In genomic region chr5:45198408-45198807, GRCm38 (mm10) we compare ENCODE assay signal across 30 mouse cellular contexts.
"Had no signal": no experiment of that assay in that cellular context is flagged by ENCODE, and none has a peak within 500 bp of the region (broad histone marks: within the 10 kb centered on the region; RNA-seq: fewer than 3 reads in every experiment).

No protein-coding gene starts in this region.

- H3K36me3 ChIP-seq: heart, embryonic 12.5 days; heart, embryonic 13.5 days; heart, embryonic 15.5 days; hindbrain, embryonic 10.5 days; hindbrain, embryonic 12.5 days; hindbrain, embryonic 13.5 days; hindbrain, embryonic 15.5 days; intestine, embryonic 15.5 days; kidney, embryonic 15.5 days had no signal

- H3K9ac ChIP-seq: heart, embryonic 12.5 days; heart, embryonic 13.5 days; heart, embryonic 15.5 days; hindbrain, embryonic 12.5 days; hindbrain, embryonic 13.5 days; hindbrain, embryonic 14.5 days; hindbrain, embryonic 15.5 days; intestine, embryonic 15.5 days; kidney, embryonic 15.5 days had no signal

- H3K27me3 ChIP-seq: heart, embryonic 12.5 days; heart, embryonic 13.5 days; heart, embryonic 15.5 days; hindbrain, embryonic 12.5 days; hindbrain, embryonic 13.5 days; hindbrain, embryonic 15.5 days; intestine, embryonic 15.5 days; kidney, embryonic 15.5 days had no signal

- H3K9me3 ChIP-seq: heart, embryonic 12.5 days; heart, embryonic 13.5 days; heart, embryonic 15.5 days; hindbrain, embryonic 10.5 days; hindbrain, embryonic 12.5 days; hindbrain, embryonic 13.5 days; hindbrain, embryonic 15.5 days; intestine, embryonic 15.5 days; kidney, embryonic 15.5 days had no signal

- H3K4me3 ChIP-seq: heart, embryonic 12.5 days; heart, embryonic 13.5 days; heart, embryonic 15.5 days; hindbrain, embryonic 10.5 days; hindbrain, embryonic 12.5 days; hindbrain, embryonic 13.5 days; hindbrain, embryonic 15.5 days; intestine, embryonic 15.5 days; kidney, embryonic 15.5 days; layer of hippocampus, adult 2 months; left cerebral cortex, adult 2 months had no signal

- H3K27ac ChIP-seq: heart, embryonic 13.5 days; heart, embryonic 15.5 days; hindbrain, embryonic 10.5 days; hindbrain, embryonic 12.5 days; hindbrain, embryonic 13.5 days; hindbrain, embryonic 14.5 days; hindbrain, embryonic 15.5 days; hindbrain, postnatal 0 days; intestine, embryonic 15.5 days; kidney, embryonic 15.5 days; kidney, postnatal 0 days; layer of hippocampus, adult 2 months; left cerebral cortex, adult 2 months had no signal

- DNase-seq: heart, postnatal 10 days; heart, postnatal 14 days; heart, postnatal 36 days; heart, postnatal 4 days; kidney, adult 11 months; kidney, adult 18-20 months; kidney, adult 2 months; kidney, adult 8-10 months; kidney, adult 9 months; kidney, postnatal 10 days; kidney, postnatal 14 days; kidney, postnatal 25 days; kidney, postnatal 36 days; kidney, postnatal 4 days; layer of hippocampus, adult 9-11 months; layer of hippocampus, postnatal 36 days had no signal

- H3K4me1 ChIP-seq: heart, embryonic 12.5 days; heart, embryonic 13.5 days; heart, embryonic 15.5 days; hindbrain, embryonic 10.5 days; hindbrain, embryonic 12.5 days; hindbrain, embryonic 13.5 days; hindbrain, embryonic 15.5 days; intestine, embryonic 15.5 days; kidney, embryonic 15.5 days had no signal
